Mouse (Mus musculus) stomach, postnatal 0 days (tissue): ENCODE measurements around the gene Ptgfrn. TPM values are rescaled to one million over a fixed set of nuclear protein-coding genes. Genes with fewer than 3 reads are reported as not detected.
A peak's percentile ranks its signal among the peaks of the same experiment; 100 is the strongest.

ENCODE experiments used
- ATAC-seq: fragments of 200-750 bp; cut with Nextera tagmentation; 2 replicates; pipeline ENCODE4 v1.8.0; 2017; ENCODE audit not compliant: low FRiP score, low TSS enrichment
- DNase-seq: peaks from one replicate; pipeline ENCODE4 v3.0.0-alpha.2; 2016; ENCODE audit warnings: low spot score
- H3K27ac ChIP-seq: fragments of 300-500 bp; sonication (generic); replicated peaks from 2 replicates; pipeline ENCODE4 v1.5.1; 2014; ENCODE audit warnings: mild to moderate bottlenecking, control low read depth
- H3K27me3 ChIP-seq: fragments of 300-500 bp; sonication (generic); 2 replicates; pipeline ENCODE4 v1.6.1; 2014; ENCODE audit warnings: low read length; ENCODE audit not compliant: control insufficient read depth, insufficient read depth
- H3K36me3 ChIP-seq: fragments of 300-500 bp; sonication (generic); 2 replicates; pipeline ENCODE4 v1.6.1; 2014; ENCODE audit warnings: low read length, mixed read lengths; ENCODE audit not compliant: control insufficient read depth, insufficient read depth
- H3K4me1 ChIP-seq: fragments of 300-500 bp; sonication (generic); replicated peaks from 2 replicates; pipeline ENCODE4 v1.6.1; 2014; ENCODE audit warnings: antibody characterized with exemption; ENCODE audit not compliant: control insufficient read depth, insufficient read depth
- H3K4me2 ChIP-seq: fragments of 300-500 bp; sonication (generic); replicated peaks from 2 replicates; pipeline ENCODE4 v1.6.1; 2014; ENCODE audit warnings: low read depth, mild to moderate bottlenecking, control low read depth, moderate library complexity
- H3K4me3 ChIP-seq: fragments of 300-500 bp; sonication (generic); 2 replicates; pipeline ENCODE4 v1.5.1; 2014; ENCODE audit warnings: low read depth, low read length, control low read depth
- H3K9ac ChIP-seq: fragments of 300-500 bp; sonication (generic); 2 replicates; pipeline ENCODE4 v1.6.1; 2014; ENCODE audit warnings: mild to moderate bottlenecking, low read length, control low read depth, mixed read lengths
- H3K9me3 ChIP-seq: fragments of 300-500 bp; sonication (generic); 2 replicates; pipeline ENCODE4 v1.6.1; 2016; ENCODE audit warnings: low read length; ENCODE audit not compliant: control insufficient read depth
- CTCF ChIP-seq: IDR thresholded peaks from 2 replicates; pipeline ENCODE4 v1.5.1; 2016; ENCODE audit warnings: antibody characterized with exemption, low read depth, mild to moderate bottlenecking, moderate library complexity
- EP300 ChIP-seq: optimal IDR thresholded peaks from 2 replicates; pipeline ENCODE3; 2016; ENCODE audit warnings: antibody characterized with exemption
- WGBS: fragments of 180-500 bp; shearing (Covaris S2); extraction: QIAGEN DNeasy Blood & Tissue Kit; methylation state at CpG from one replicate; pipeline ENCODE4 v1.1.7; 2014; 5-methylcytosine and 5-hydroxymethylcytosine counted together
- polyA plus RNA-seq: library from polyadenylated mRNA; unstranded; fragments of >200 nt; fragmentation: Nextera tagmentation; extraction: Ambion mirVana; gene quantifications from 2 replicates; pipeline ENCODE4 v1.2.1, GENCODE M21; 2015

The Ptgfrn gene
- polyA plus RNA-seq, 1 experiment from 2014 or later = 5.8 TPM

DNA sequence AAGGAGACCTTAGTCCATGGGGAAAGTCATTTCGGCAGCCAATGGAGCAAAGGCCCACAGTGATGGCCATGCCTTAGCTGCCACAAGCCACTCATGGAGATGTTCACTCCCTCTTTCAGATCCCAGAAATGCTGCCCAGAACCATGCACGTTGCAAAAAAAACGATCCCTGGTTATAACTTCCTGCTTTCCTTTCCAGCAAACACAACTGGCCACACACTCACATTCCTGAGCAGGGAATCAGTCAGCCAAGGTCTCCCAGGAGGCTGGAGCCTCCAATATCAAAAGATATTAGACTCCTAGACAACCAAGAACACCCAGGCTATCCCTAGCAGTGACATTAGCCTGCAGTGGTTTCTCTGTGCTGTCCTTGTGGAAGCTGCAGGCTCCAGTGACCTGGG is 34.2 kb downstream of the Ptgfrn start:
- Histone ChIP-seq H3K4me3 (no peak overlapping the region), H3K4me1 (no peaks in the 10 kb centered on the region), H3K4me2 (no peak overlapping the region), H3K27ac (no peak overlapping the region), H3K27me3 (no peaks in the 10 kb centered on the region), H3K36me3 (peaks cover 3% of the 10 kb centered on the region), H3K9me3 (no peaks in the 10 kb centered on the region), H3K9ac (no peak overlapping the region)
- DNase-seq = no peak
- no peak for TF ChIP-seq EP300
- TF ChIP-seq CTCF = no peak
- 52% methylated on average over 3 of the region's 3 CpGs for WGBS
- no peak for ATAC-seq

DNA sequence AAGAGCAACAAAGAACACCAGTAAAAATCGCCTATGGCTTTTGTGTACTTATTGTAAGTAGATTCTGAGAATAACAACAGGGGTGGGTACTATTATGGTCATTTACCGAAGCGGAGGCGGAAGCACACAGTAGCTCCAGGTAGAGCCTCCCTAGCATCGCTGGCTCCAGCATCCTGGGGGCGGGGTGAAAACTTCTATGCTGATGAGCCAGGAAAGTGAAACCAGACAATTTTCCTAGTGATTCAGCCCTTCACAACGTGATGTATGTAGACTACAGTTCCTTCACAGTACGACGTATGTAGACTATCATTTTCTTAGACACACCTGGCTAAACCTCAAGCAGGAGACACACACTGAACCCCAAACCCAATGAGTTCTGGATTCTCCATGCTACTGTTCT is 36.7 kb downstream of the Ptgfrn start:
- H3K27ac ChIP-seq = no peak overlapping the region
- no peak overlapping the region for H3K4me2 ChIP-seq
- no peak overlapping the region for H3K9ac ChIP-seq
- no peaks in the 10 kb centered on the region for H3K9me3 ChIP-seq
- WGBS = 73% methylated on average over 9 of the region's 9 CpGs
- peaks cover 3% of the 10 kb centered on the region for H3K36me3 ChIP-seq
- no peak for TF ChIP-seq CTCF
- no peaks in the 10 kb centered on the region for H3K27me3 ChIP-seq
- ATAC-seq (no peak), DNase-seq (no peak)
- no peak overlapping the region for H3K4me3 ChIP-seq
- H3K4me1 ChIP-seq = peaks cover 6% of the 10 kb centered on the region; the same call in 1 of the 2 replicates

DNA sequence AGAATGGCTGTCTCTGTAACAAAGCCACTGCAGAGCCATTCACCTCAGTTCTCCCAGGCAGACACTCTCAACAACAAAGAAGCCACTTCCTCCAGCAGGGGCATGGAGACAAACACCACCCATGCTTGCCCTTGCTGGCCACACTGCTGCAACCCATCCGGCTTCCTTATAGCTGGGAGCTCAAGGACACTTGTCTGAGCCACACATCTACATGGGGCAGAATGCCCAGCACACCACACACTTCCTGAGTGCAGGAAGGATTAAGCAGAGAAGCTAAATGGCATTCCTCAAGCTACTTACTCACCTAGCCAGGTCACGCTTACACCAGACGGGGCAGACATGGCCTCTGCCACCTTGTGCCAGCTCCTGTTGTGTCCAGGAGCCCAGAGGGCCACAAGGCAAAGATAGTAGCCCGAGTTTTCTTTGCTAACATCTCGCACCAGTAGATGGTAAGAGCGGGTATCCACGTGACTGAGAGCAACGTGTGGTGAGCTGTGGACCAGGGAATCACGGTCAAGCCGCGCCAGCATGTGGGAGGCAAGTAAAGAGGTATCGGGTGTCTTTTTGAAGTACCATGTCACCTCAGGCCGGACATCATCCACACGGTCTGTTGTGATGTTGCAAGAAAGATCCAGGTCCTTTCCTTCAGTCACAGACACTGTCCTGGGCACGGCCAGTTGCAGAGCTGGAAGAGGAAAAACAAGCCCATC is 37.4 kb downstream of the Ptgfrn start:
- Histone ChIP-seq H3K9ac (no peak overlapping the region), H3K27ac (peak overlapping the region; percentile 18; the same call in 1 of the 2 replicates), H3K4me3 (no peak overlapping the region), H3K9me3 (no peaks in the 10 kb centered on the region), H3K27me3 (no peaks in the 10 kb centered on the region), H3K4me2 (no peak overlapping the region), H3K36me3 (peaks cover 3% of the 10 kb centered on the region), H3K4me1 (peaks cover 6% of the 10 kb centered on the region; the same call in 1 of the 2 replicates)
- ATAC-seq (no peak), DNase-seq (no peak)
- no peak for TF ChIP-seq CTCF
- TF ChIP-seq EP300 = no peak
- WGBS = 85% methylated on average over 15 of the region's 15 CpGs

DNA sequence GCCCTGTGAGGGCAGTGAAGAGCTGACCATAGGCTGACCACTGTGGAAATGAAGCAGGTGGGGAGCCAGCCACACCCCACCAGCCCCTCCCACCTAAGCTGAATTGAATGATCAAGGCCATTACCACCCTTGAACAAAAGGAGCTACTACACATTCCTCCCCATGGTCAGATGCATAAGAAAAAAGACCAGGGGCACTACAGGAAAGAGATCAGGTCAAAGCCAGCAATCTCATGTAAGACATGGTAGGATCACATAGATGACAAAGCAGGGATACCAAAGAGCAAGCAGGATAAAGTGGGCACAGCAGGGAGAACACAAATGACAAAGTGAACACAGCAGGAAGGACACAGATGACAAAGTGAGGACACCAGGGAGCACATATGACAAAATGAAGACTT is 38.5 kb downstream of the Ptgfrn start:
- Histone ChIP-seq H3K27me3 (no peaks in the 10 kb centered on the region), H3K9ac (no peak overlapping the region), H3K4me2 (no peak overlapping the region), H3K27ac (peak overlapping the region; percentile 59; the same call in 1 of the 2 replicates), H3K9me3 (no peaks in the 10 kb centered on the region), H3K4me3 (no peak overlapping the region), H3K4me1 (peaks cover 6% of the 10 kb centered on the region; the same call in 1 of the 2 replicates), H3K36me3 (no peaks in the 10 kb centered on the region)
- ATAC-seq = no peak
- no peak for TF ChIP-seq EP300
- TF ChIP-seq CTCF = no peak
- no peak for DNase-seq

DNA sequence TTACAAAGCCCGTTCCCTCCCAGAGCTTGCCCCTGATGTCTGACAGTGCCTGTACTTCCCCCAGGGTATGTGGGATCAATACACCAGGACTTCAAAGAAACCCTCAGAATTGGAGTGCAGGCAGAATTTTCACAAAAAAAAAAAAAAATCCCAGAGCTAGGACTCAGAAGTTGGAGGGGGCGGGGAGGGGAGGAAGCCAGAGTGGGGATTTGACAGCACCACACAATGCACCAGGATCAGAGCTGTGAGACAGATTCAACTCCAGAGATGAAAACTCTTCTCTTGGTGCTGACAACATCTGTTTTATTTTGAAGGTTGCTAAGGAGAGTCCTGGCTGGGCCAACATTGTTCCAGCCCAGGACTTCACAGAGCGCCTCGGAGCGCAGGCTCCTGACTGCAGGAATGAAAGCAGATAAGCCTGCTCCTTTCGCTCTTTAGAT is 39.3 kb downstream of the Ptgfrn start:
- H3K36me3 ChIP-seq = no peaks in the 10 kb centered on the region
- H3K9me3 ChIP-seq = no peaks in the 10 kb centered on the region
- DNase-seq (no peak), ATAC-seq (peak; percentile 24; the same call in 1 of the 2 replicates)
- H3K27me3 ChIP-seq = no peaks in the 10 kb centered on the region
- H3K4me3 ChIP-seq = no peak overlapping the region
- 37% methylated on average over 6 of the region's 6 CpGs for WGBS
- TF ChIP-seq CTCF = no peak
- no peak for TF ChIP-seq EP300
- peak overlapping the region; percentile 59 for H3K27ac ChIP-seq
- no peak overlapping the region for H3K4me2 ChIP-seq
- no peak overlapping the region for H3K9ac ChIP-seq
- peaks cover 6% of the 10 kb centered on the region; the same call in 1 of the 2 replicates for H3K4me1 ChIP-seq

DNA sequence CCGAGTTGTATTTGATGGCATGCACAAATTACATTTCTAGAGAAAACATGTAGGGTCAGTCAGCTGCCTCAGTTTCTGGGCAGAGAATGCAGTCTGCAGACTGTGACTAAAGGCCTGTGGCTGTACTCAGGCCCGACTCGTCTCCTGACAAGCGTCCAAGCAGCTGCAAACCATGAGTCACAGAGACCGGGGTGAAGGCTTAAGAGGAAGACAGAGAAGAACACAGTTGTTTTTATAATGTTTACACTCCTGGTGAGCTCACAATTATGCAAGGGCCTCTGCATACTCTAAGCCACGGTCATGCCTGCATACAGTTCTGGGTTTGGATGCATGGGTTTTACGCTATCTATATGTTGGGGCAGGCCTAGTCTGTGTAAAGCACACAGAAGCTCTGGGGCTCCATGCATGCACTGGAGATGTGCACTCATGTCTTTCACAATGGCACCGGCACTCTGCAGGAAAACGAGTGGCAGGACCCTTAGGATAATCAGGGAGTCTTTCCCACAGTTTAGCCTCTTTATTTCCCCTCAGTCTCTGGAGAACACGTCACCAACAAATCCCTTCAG is 39.8 kb downstream of the Ptgfrn start:
- WGBS = 31% methylated on average over 10 of the region's 10 CpGs
- Histone ChIP-seq H3K36me3 (no peaks in the 10 kb centered on the region), H3K9me3 (no peaks in the 10 kb centered on the region), H3K4me1 (peaks cover 6% of the 10 kb centered on the region; the same call in 1 of the 2 replicates), H3K4me2 (no peak overlapping the region), H3K9ac (no peak overlapping the region), H3K4me3 (no peak overlapping the region), H3K27ac (peak overlapping the region; percentile 59), H3K27me3 (no peaks in the 10 kb centered on the region)
- DNase-seq (peak; percentile 40), ATAC-seq (peak; percentile 73)
- TF ChIP-seq EP300 = no peak
- TF ChIP-seq CTCF = no peak
